In genomic region chr10:80018739-80019297, GRCm38 (mm10) we compare ENCODE assay signal across 8 mouse cellular contexts. TPM values are rescaled to one million over a fixed set of nuclear protein-coding genes. Genes with fewer than 3 reads are reported as not detected.
DNase-seq lines count a peak whose midpoint lies in the region; ATAC-seq and TF ChIP-seq lines count a peak whose summit lies in the region.

No protein-coding gene starts in this region.

- H3K36me3 ChIP-seq in kidney, embryonic 15.5 days = no peaks in the 10 kb centered on the region
- H3K36me3 ChIP-seq in embryonic facial prominence, embryonic 13.5 days = no peaks in the 10 kb centered on the region
- peaks cover 90% of the 10 kb centered on the region for H3K36me3 ChIP-seq in megakaryocyte, embryonic 14.5 days (replicated peaks; ENCODE audit: low read length)
- H3K36me3 ChIP-seq in midbrain, postnatal 0 days (ENCODE audit: insufficient read depth, low read length) = no peaks in the 10 kb centered on the region

- peak overlapping the region; percentile 62 for H3K4me2 ChIP-seq in kidney, embryonic 15.5 days
- H3K4me2 ChIP-seq in embryonic facial prominence, embryonic 13.5 days = peak overlapping the region; percentile 26
- no peak overlapping the region for H3K4me2 ChIP-seq in midbrain, postnatal 0 days (ENCODE audit: low read depth, low read length, poor library complexity, severe bottlenecking)

- H3K4me1 ChIP-seq in kidney, embryonic 15.5 days = peaks cover 31% of the 10 kb centered on the region
- peaks cover 24% of the 10 kb centered on the region for H3K4me1 ChIP-seq in embryonic facial prominence, embryonic 13.5 days
- H3K4me1 ChIP-seq in megakaryocyte, embryonic 14.5 days = peaks cover 92% of the 10 kb centered on the region
- H3K4me1 ChIP-seq in midbrain, postnatal 0 days (ENCODE audit: insufficient read depth, low read length) = no peaks in the 10 kb centered on the region

- peaks cover 27% of the 10 kb centered on the region for H3K27me3 ChIP-seq in kidney, embryonic 15.5 days
- peaks cover 62% of the 10 kb centered on the region for H3K27me3 ChIP-seq in embryonic facial prominence, embryonic 13.5 days
- H3K27me3 ChIP-seq in megakaryocyte, embryonic 14.5 days (replicated peaks) = no peaks in the 10 kb centered on the region
- H3K27me3 ChIP-seq in midbrain, postnatal 0 days (ENCODE audit: insufficient read depth, low read length) = peaks cover 17% of the 10 kb centered on the region

- no peak for TF ChIP-seq CTCF in midbrain, postnatal 0 days (IDR thresholded peaks at IDR 0.05)

- peak overlapping the region; percentile 42 for H3K4me3 ChIP-seq in kidney, embryonic 15.5 days (replicated peaks)
- no peak overlapping the region; the same call in 1 of the 2 replicates for H3K4me3 ChIP-seq in embryonic facial prominence, embryonic 13.5 days
- H3K4me3 ChIP-seq in megakaryocyte, embryonic 14.5 days (replicated peaks) = peak overlapping the region; percentile 92
- H3K4me3 ChIP-seq in midbrain, postnatal 0 days (ENCODE audit: low read depth, low read length) = no peak overlapping the region

- H3K9me3 ChIP-seq in kidney, embryonic 15.5 days (replicated peaks) = no peaks in the 10 kb centered on the region
- no peaks in the 10 kb centered on the region for H3K9me3 ChIP-seq in embryonic facial prominence, embryonic 13.5 days
- H3K9me3 ChIP-seq in megakaryocyte, embryonic 14.5 days = no peaks in the 10 kb centered on the region
- no peaks in the 10 kb centered on the region for H3K9me3 ChIP-seq in midbrain, postnatal 0 days (ENCODE audit: low read length)

- 4% methylated on average over 15 of the region's 15 CpGs for WGBS in kidney, embryonic 15.5 days
- WGBS in embryonic facial prominence, embryonic 13.5 days = 9% methylated on average over 15 of the region's 15 CpGs
- 15% methylated on average over 12 of the region's 15 CpGs for WGBS in midbrain, postnatal 0 days

- 0 out of 2 replicates have a peak overlapping the region, but pooled peaks have one; percentile 33 for H3K9ac ChIP-seq in kidney, embryonic 15.5 days
- peak overlapping the region; percentile 27; the same call in 1 of the 2 replicates for H3K9ac ChIP-seq in embryonic facial prominence, embryonic 13.5 days
- H3K9ac ChIP-seq in midbrain, postnatal 0 days (replicated peaks; ENCODE audit: low read length, poor library complexity, severe bottlenecking) = no peak overlapping the region

- peak overlapping the region; percentile 77 for H3K27ac ChIP-seq in kidney, embryonic 15.5 days
- H3K27ac ChIP-seq in embryonic facial prominence, embryonic 13.5 days = no peak overlapping the region
- H3K27ac ChIP-seq in midbrain, postnatal 0 days (ENCODE audit: low read depth, low read length) = no peak overlapping the region

- ATAC-seq in kidney, embryonic 15.5 days (replicated peaks; ENCODE audit: low FRiP score) = peak; percentile 65
- no peak for ATAC-seq in embryonic facial prominence, embryonic 13.5 days (ENCODE audit: insufficient number of reproducible peaks, insufficient read depth, low FRiP score, low TSS enrichment, low read depth)
- ATAC-seq in midbrain, postnatal 0 days (ENCODE audit: low FRiP score) = no peak

- DNase-seq in kidney, postnatal 25 days = no peak
- peak; percentile 40 to 48 for DNase-seq in kidney, postnatal 36 days
- peak; percentile 68 for DNase-seq in thymus, postnatal 4 days
- DNase-seq in right cerebral cortex, adult 18-20 months = no peak
- no peak for DNase-seq in midbrain, postnatal 0 days (ENCODE audit: low spot score)

RNA-seq across cellular contexts. Expression of gene Arhgap45, which starts 2.4 kb away (rescaled TPM):
- polyA plus RNA-seq in kidney, embryonic 15.5 days (2015; fragmentation: Nextera tagmentation; extraction: Ambion mirVana) = 8.7 and 10.0 TPM in 2 replicates
- polyA plus RNA-seq in embryonic facial prominence, embryonic 13.5 days (2015; fragmentation: Nextera tagmentation; extraction: Ambion mirVana) = 3.9 and 4.6 TPM in 2 replicates
- polyA plus RNA-seq in megakaryocyte, embryonic 14.5 days (2012; ENCODE audit: insufficient read depth, low replicate concordance) = 375 and 477 TPM in 2 replicates
- total RNA-seq in midbrain, postnatal 0 days (2014; rRNA removed) = 1.7 and 2.4 TPM in 2 replicates
- polyA plus RNA-seq in midbrain, postnatal 0 days (2015; fragmentation: Nextera tagmentation; extraction: Ambion mirVana) = 1.2 and 1.6 TPM in 2 replicates

RNA-seq across cellular contexts. Expression of gene Polr2e, which starts 20.8 kb away (rescaled TPM):
- polyA plus RNA-seq in kidney, embryonic 15.5 days (2015; fragmentation: Nextera tagmentation; extraction: Ambion mirVana) = 235 and 243 TPM in 2 replicates
- polyA plus RNA-seq in embryonic facial prominence, embryonic 13.5 days (2015; fragmentation: Nextera tagmentation; extraction: Ambion mirVana) = 247 and 265 TPM in 2 replicates
- polyA plus RNA-seq in megakaryocyte, embryonic 14.5 days (2012; ENCODE audit: insufficient read depth, low replicate concordance) = 147 and 260 TPM in 2 replicates
- 66.4 and 76.0 TPM in 2 replicates for total RNA-seq in midbrain, postnatal 0 days (2014; rRNA removed)
- polyA plus RNA-seq in midbrain, postnatal 0 days (2015; fragmentation: Nextera tagmentation; extraction: Ambion mirVana) = 126 and 135 TPM in 2 replicates

RNA-seq across cellular contexts. Expression of gene Abca7, which starts 22.5 kb away (rescaled TPM):
- polyA plus RNA-seq in kidney, embryonic 15.5 days (2015; fragmentation: Nextera tagmentation; extraction: Ambion mirVana) = 3.9 and 4.5 TPM in 2 replicates
- 2.2 and 2.6 TPM in 2 replicates for polyA plus RNA-seq in embryonic facial prominence, embryonic 13.5 days (2015; fragmentation: Nextera tagmentation; extraction: Ambion mirVana)
- polyA plus RNA-seq in megakaryocyte, embryonic 14.5 days (2012; ENCODE audit: insufficient read depth, low replicate concordance) = 47.4 and 62.2 TPM in 2 replicates
- 9.3 TPM in 2 replicates for total RNA-seq in midbrain, postnatal 0 days (2014; rRNA removed)
- polyA plus RNA-seq in midbrain, postnatal 0 days (2015; fragmentation: Nextera tagmentation; extraction: Ambion mirVana) = 1.7 and 1.9 TPM in 2 replicates

RNA-seq across cellular contexts. Expression of gene Gpx4, which starts 28.1 kb away (rescaled TPM):
- 581 and 603 TPM in 2 replicates for polyA plus RNA-seq in kidney, embryonic 15.5 days (2015; fragmentation: Nextera tagmentation; extraction: Ambion mirVana)
- 445 and 488 TPM in 2 replicates for polyA plus RNA-seq in embryonic facial prominence, embryonic 13.5 days (2015; fragmentation: Nextera tagmentation; extraction: Ambion mirVana)
- 3,942 and 9,172 TPM in 2 replicates for polyA plus RNA-seq in megakaryocyte, embryonic 14.5 days (2012; ENCODE audit: insufficient read depth, low replicate concordance)
- total RNA-seq in midbrain, postnatal 0 days (2014; rRNA removed) = 350 TPM in 2 replicates
- polyA plus RNA-seq in midbrain, postnatal 0 days (2015; fragmentation: Nextera tagmentation; extraction: Ambion mirVana) = 635 and 741 TPM in 2 replicates

RNA-seq across cellular contexts. Expression of gene Cnn2, which starts 30.4 kb away (rescaled TPM):
- polyA plus RNA-seq in kidney, embryonic 15.5 days (2015; fragmentation: Nextera tagmentation; extraction: Ambion mirVana) = 253 and 292 TPM in 2 replicates
- polyA plus RNA-seq in embryonic facial prominence, embryonic 13.5 days (2015; fragmentation: Nextera tagmentation; extraction: Ambion mirVana) = 298 and 319 TPM in 2 replicates
- 1,011 and 1,303 TPM in 2 replicates for polyA plus RNA-seq in megakaryocyte, embryonic 14.5 days (2012; ENCODE audit: insufficient read depth, low replicate concordance)
- 14.8 and 19.5 TPM in 2 replicates for total RNA-seq in midbrain, postnatal 0 days (2014; rRNA removed)
- polyA plus RNA-seq in midbrain, postnatal 0 days (2015; fragmentation: Nextera tagmentation; extraction: Ambion mirVana) = 12.6 and 12.8 TPM in 2 replicates

Comparison
In these comparisons a context has a peak if more than half of its experiments do, and no peak if none do; other contexts are left out.
1. DNase-seq: peak in kidney, postnatal 36 days (2 of 2) and thymus, postnatal 4 days (single experiment); none in kidney, postnatal 25 days (0 of 2), right cerebral cortex, adult 18-20 months (single experiment) and midbrain, postnatal 0 days (single experiment).
2. H3K4me3 ChIP-seq: peak in kidney, embryonic 15.5 days (single experiment) and megakaryocyte, embryonic 14.5 days (single experiment); none in embryonic facial prominence, embryonic 13.5 days (single experiment) and midbrain, postnatal 0 days (single experiment).
3. RNA of gene Arhgap45, which starts 2.4 kb away (polyA plus RNA-seq): 375 to 477 TPM in megakaryocyte, embryonic 14.5 days; 8.7 to 10.0 TPM in kidney, embryonic 15.5 days, 3.9 to 4.6 TPM in embryonic facial prominence, embryonic 13.5 days and 1.2 to 1.6 TPM in midbrain, postnatal 0 days; every median in the first group is over 10 times any median in the second.